Mouse (Mus musculus) spleen, adult 2 months (tissue): Measurements from ENCODE around the gene Plk3.

Source experiments
- CTCF ChIP-seq: fragments of 200-500 bp; IDR thresholded peaks from 2 replicates; pipeline ENCODE4 v1.5.1; 2011; ENCODE audit warnings: mild to moderate bottlenecking, inconsistent platforms; ENCODE audit not compliant: insufficient read depth, insufficient read length, insufficient replicate concordance; ENCODE audit errors: extremely low read depth
- POLR2A ChIP-seq: fragments of 200-500 bp; IDR thresholded peaks from 2 replicates; pipeline ENCODE4 v1.6.1; 2011; ENCODE audit warnings: low read depth, low read length, inconsistent platforms

DNA sequence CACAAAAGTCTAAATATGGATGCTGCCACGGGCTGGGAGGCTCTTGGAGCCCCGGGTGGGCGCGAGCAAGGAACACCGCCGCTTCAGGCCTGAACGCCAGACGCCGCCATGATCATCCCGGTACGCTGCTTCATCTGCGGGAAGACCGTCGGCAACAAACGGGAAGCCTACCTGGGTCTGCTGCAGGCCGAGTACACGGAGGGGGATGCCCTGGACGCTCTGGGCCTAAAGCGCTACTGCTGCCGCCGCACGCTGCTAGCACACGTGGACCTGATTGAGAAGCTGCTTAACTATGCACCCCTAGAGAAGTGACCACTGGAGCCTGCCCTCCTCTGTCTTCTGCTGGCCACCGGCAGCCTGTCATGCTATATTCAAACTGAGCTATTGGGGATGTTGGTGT, 15.1 kb upstream of the Plk3 start:
- no peak for TF ChIP-seq CTCF
- TF ChIP-seq POLR2A = no peak
